In genomic region chr13:112170872-112171271, GRCm38 (mm10) we compare ENCODE assay signal across 15 mouse cellular contexts.
"Had no signal": no experiment of that assay in that cellular context is flagged by ENCODE, and none has a peak within 500 bp of the region (broad histone marks: within the 10 kb centered on the region; RNA-seq: fewer than 3 reads in every experiment).

No protein-coding gene starts in this region.

- H3K27me3 ChIP-seq: liver, embryonic 13.5 days; midbrain, embryonic 12.5 days; neural tube, embryonic 13.5 days had no signal

- H3K4me2 ChIP-seq: liver, embryonic 13.5 days; midbrain, embryonic 12.5 days; neural tube, embryonic 13.5 days had no signal

- DNase-seq: layer of hippocampus, postnatal 36 days; liver, embryonic 13.5 days; retina, postnatal 1 day; right cerebral cortex, postnatal 25 days; spleen, adult 18-20 months; thymus, adult 18-20 months; thymus, postnatal 36 days had no signal

- H3K4me3 ChIP-seq: left cerebral cortex, adult 2 months; liver, embryonic 13.5 days; midbrain, embryonic 12.5 days; myocyte; neural tube, embryonic 13.5 days had no signal

- H3K36me3 ChIP-seq: liver, embryonic 13.5 days; midbrain, embryonic 12.5 days; neural tube, embryonic 13.5 days had no signal

- H3K9ac ChIP-seq: liver, embryonic 13.5 days; midbrain, embryonic 12.5 days; neural tube, embryonic 13.5 days had no signal

- H3K4me1 ChIP-seq: liver, embryonic 13.5 days had no signal

- H3K27ac ChIP-seq: kidney, postnatal 0 days; left cerebral cortex, adult 2 months; liver, embryonic 13.5 days; macrophage; midbrain, embryonic 12.5 days; neural tube, embryonic 13.5 days had no signal

- H3K9me3 ChIP-seq: liver, embryonic 13.5 days; midbrain, embryonic 12.5 days; neural tube, embryonic 13.5 days had no signal

- ATAC-seq: intestine, postnatal 0 days; midbrain, embryonic 16.5 days had no signal
